Mouse (Mus musculus) midbrain, postnatal 0 days (tissue): ENCODE data around the gene Tspan13. TPM values are rescaled to one million over a fixed set of nuclear protein-coding genes. Genes with fewer than 3 reads are reported as not detected.
A peak's percentile ranks its signal among the peaks of the same experiment; 100 is the strongest.

ENCODE experiments used
- ATAC-seq: fragments of 200-750 bp; cut with Nextera tagmentation; 2 replicates; pipeline ENCODE4 v1.8.0; 2017; ENCODE audit warnings: moderate number of reproducible peaks, mild to moderate bottlenecking, moderate TSS enrichment, moderate library complexity; ENCODE audit not compliant: low FRiP score
- DNase-seq: peaks from one replicate; pipeline ENCODE4 v3.0.0-alpha.2; 2015; ENCODE audit warnings: low spot score
- H3K27ac ChIP-seq: fragments of 300-500 bp; sonication (generic); 2 replicates; pipeline ENCODE4 v1.5.1; 2014; ENCODE audit warnings: low read depth, mild to moderate bottlenecking, low read length, mixed read lengths
- H3K27me3 ChIP-seq: fragments of 300-500 bp; sonication (generic); 2 replicates; pipeline ENCODE4 v1.6.1; 2014; ENCODE audit warnings: low read length, control low read depth, mixed read lengths; ENCODE audit not compliant: insufficient read depth
- H3K36me3 ChIP-seq: fragments of 300-500 bp; sonication (generic); 2 replicates; pipeline ENCODE4 v1.6.1; 2014; ENCODE audit warnings: low read length, control low read depth, mixed read lengths; ENCODE audit not compliant: insufficient read depth
- H3K4me1 ChIP-seq: fragments of 300-500 bp; sonication (generic); 2 replicates; pipeline ENCODE4 v1.6.1; 2014; ENCODE audit warnings: mild to moderate bottlenecking, control low read depth, antibody characterized with exemption, low read length, mixed read lengths; ENCODE audit not compliant: insufficient read depth
- H3K4me2 ChIP-seq: fragments of 300-500 bp; sonication (generic); 2 replicates; pipeline ENCODE4 v1.6.1; 2014; ENCODE audit warnings: low read depth, mild to moderate bottlenecking, low read length, mixed read lengths; ENCODE audit not compliant: poor library complexity, severe bottlenecking
- H3K4me3 ChIP-seq: fragments of 300-500 bp; sonication (generic); 2 replicates; pipeline ENCODE4 v1.5.1; 2014; ENCODE audit warnings: low read depth, mild to moderate bottlenecking, low read length, moderate library complexity
- H3K9ac ChIP-seq: fragments of 300-500 bp; sonication (generic); replicated peaks from 2 replicates; pipeline ENCODE4 v1.6.1; 2014; ENCODE audit warnings: mild to moderate bottlenecking, low read length, moderate library complexity, mixed read lengths; ENCODE audit not compliant: poor library complexity, severe bottlenecking
- H3K9me3 ChIP-seq: fragments of 300-500 bp; sonication (generic); 2 replicates; pipeline ENCODE4 v1.6.1; 2016; ENCODE audit warnings: low read length, control low read depth
- CTCF ChIP-seq: IDR thresholded peaks from 2 replicates; pipeline ENCODE4 v1.5.1; 2016; ENCODE audit warnings: antibody characterized with exemption, mild to moderate bottlenecking
- WGBS: fragments of 180-500 bp; shearing (Covaris S2); extraction: QIAGEN DNeasy Blood & Tissue Kit; methylation state at CpG from one replicate; pipeline ENCODE4 v1.1.7; 2014; 5-methylcytosine and 5-hydroxymethylcytosine counted together
- polyA plus RNA-seq: library from polyadenylated mRNA; unstranded; fragments of >200 nt; fragmentation: Nextera tagmentation; extraction: Ambion mirVana; gene quantifications from 2 replicates; pipeline ENCODE4 v1.2.1, GENCODE M21; 2015
- total RNA-seq: library from RNA; depleted of rRNA; stranded (reverse); fragments of >200 nt; gene quantifications from 2 replicates; pipeline ENCODE4 v1.2.3, GENCODE M21; 2014; rRNA removed

Gene Tspan13
- total RNA-seq (293 and 335 TPM in 2 replicates), polyA plus RNA-seq (420 and 425 TPM in 2 replicates)

GRCm38 (mm10) chr12:36042348-36042778 is at the start of gene Tspan13:
Tspan13 (minus strand) TSS chr12:36042500.
- Histone ChIP-seq H3K4me2 (peak within 1 kb of the TSS; percentile 67), H3K4me1 (no peaks in the 10 kb centered on the region; the same call in 1 of the 2 replicates), H3K9me3 (no peaks in the 10 kb centered on the region), H3K4me3 (peak within 1 kb of the TSS; percentile 53), H3K27ac (peak within 1 kb of the TSS; percentile 81), H3K27me3 (no peaks in the 10 kb centered on the region), H3K36me3 (no peaks in the 10 kb centered on the region), H3K9ac (peak within 1 kb of the TSS; percentile 80)
- peak; percentile 35; the same call in 1 of the 2 replicates for TF ChIP-seq CTCF
- DNase-seq, result peak; percentile 94
- under 1% methylated on average over 29 of the region's 35 CpGs for whole genome bisulfite sequencing
- ATAC-seq, result peak; percentile 98

DNA sequence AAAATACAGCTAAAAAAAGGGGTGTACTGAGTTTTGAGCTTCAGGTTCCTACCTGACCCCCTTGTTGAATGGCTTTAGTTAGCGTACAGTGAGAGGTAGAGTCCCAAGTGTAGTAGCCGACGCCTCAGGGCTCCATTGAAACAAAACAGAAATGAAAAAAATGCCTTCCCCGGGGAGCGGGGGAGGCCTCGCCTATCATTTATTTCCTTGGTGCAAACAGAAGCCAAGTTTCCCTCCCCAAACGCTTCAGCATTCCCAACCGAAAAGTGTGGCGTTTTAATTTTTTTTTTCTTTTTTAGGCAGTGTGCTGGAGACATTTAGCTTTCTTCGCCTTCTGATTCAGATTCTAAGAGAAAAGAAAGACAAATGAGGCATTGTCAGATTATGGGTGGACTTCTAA is 49.7 kb upstream of the Tspan13 start:
- no peak for ATAC-seq
- 93% methylated on average over 10 of the region's 10 CpGs for WGBS
- TF ChIP-seq CTCF, result no peak

GRCm38 (mm10) chr12:36089221-36089620 is 46.9 kb upstream of the Tspan13 start:
- 54% methylated on average over 6 of the region's 6 CpGs for whole genome bisulfite sequencing
- Histone ChIP-seq H3K4me3 (no peak overlapping the region), H3K4me2 (no peak overlapping the region), H3K27ac (no peak overlapping the region), H3K9me3 (no peaks in the 10 kb centered on the region), H3K36me3 (peaks cover 5% of the 10 kb centered on the region), H3K4me1 (no peaks in the 10 kb centered on the region), H3K27me3 (no peaks in the 10 kb centered on the region), H3K9ac (no peak overlapping the region)
- peak; percentile 10 for DNase-seq
- no peak for ATAC-seq
- no peak for TF ChIP-seq CTCF

More for the DNA sequence above, 49.7 kb upstream of the Tspan13 start:
- Histone ChIP-seq H3K27ac (no peak overlapping the region), H3K4me2 (no peak overlapping the region), H3K36me3 (peaks cover 5% of the 10 kb centered on the region), H3K4me3 (no peak overlapping the region), H3K9me3 (no peaks in the 10 kb centered on the region), H3K9ac (no peak overlapping the region), H3K27me3 (no peaks in the 10 kb centered on the region), H3K4me1 (no peaks in the 10 kb centered on the region)
- DNase-seq, result no peak

GRCm38 (mm10) chr12:36088804-36089203 is 46.5 kb upstream of the Tspan13 start:
- H3K9ac ChIP-seq, result no peak overlapping the region
- DNase-seq (no peak), ATAC-seq (no peak)
- H3K27me3 ChIP-seq, result no peaks in the 10 kb centered on the region
- no peak overlapping the region for H3K4me2 ChIP-seq
- TF ChIP-seq CTCF, result no peak
- H3K4me3 ChIP-seq, result no peak overlapping the region
- peaks cover 5% of the 10 kb centered on the region for H3K36me3 ChIP-seq
- WGBS, result 93% methylated on average over 1 of the region's 1 CpGs
- H3K9me3 ChIP-seq, result no peaks in the 10 kb centered on the region
- H3K4me1 ChIP-seq, result no peaks in the 10 kb centered on the region
- no peak overlapping the region for H3K27ac ChIP-seq

- no peak for TF ChIP-seq CTCF
- Histone ChIP-seq H3K27me3 (no peaks in the 10 kb centered on the region), H3K4me2 (no peak overlapping the region), H3K27ac (no peak overlapping the region), H3K4me1 (no peaks in the 10 kb centered on the region), H3K36me3 (no peaks in the 10 kb centered on the region), H3K4me3 (no peak overlapping the region), H3K9ac (no peak overlapping the region), H3K9me3 (no peaks in the 10 kb centered on the region)
- 98% methylated on average over 2 of the region's 2 CpGs for WGBS
- ATAC-seq (no peak), DNase-seq (no peak)
Observed at GRCm38 (mm10) chr12:36085380-36085779, 43.1 kb upstream of the Tspan13 start.

DNA sequence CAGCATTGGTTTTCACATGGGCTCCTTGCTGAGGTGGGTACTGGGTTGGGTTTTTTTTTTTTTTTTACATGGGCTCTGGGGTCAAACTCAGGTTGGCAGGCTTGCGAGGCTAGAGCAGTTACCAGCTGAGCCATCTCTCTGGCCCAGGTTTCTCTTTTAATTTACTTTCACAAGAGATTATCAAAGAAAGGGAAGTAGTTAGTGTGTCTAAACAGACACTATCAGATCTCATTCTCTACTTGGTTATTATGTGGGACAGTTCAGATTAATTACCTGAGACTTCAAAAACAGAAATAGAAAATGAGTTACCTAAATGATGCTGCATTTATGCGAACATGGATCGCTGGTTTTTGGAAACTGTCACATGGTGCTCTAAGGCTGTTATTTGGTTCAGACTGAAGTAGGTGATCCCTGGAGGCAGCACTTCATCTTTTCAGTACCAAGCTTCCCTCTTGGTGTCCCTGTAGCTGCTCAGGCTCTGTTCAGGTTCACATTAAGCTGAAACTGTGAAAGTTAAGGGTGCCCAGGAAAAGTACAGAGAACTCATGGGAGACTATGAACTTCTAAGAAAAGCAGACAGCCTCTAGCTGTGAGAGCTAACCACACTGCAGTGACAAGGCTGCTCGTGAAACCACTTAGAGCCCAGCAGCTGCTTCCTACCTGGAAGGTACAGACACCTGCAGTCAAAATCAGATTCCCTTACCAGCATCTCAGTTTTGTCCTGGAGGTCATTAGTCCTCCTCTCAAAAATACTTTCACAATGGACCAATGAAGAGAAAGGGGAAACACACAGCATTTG is 36.0 kb upstream of the Tspan13 start:
- Histone ChIP-seq H3K36me3 (no peaks in the 10 kb centered on the region), H3K4me2 (no peak overlapping the region), H3K4me1 (no peaks in the 10 kb centered on the region), H3K9ac (no peak overlapping the region), H3K4me3 (no peak overlapping the region), H3K27ac (no peak overlapping the region), H3K9me3 (no peaks in the 10 kb centered on the region), H3K27me3 (no peaks in the 10 kb centered on the region)
- TF ChIP-seq CTCF, result no peak
- 69% methylated on average over 4 of the region's 4 CpGs for WGBS
- DNase-seq, result no peak
- ATAC-seq, result no peak
